Mouse (Mus musculus) CD4-positive, CD25-positive, alpha-beta regulatory T cell, adult 2 months (primary cell): ENCODE data around the gene Gm49711.

Source experiments
- DNase-seq: peaks from one replicate; pipeline ENCODE4 v3.0.0-alpha.2; 2012; ENCODE audit warnings: low read depth, low spot score

The Gm49711 gene

DNA sequence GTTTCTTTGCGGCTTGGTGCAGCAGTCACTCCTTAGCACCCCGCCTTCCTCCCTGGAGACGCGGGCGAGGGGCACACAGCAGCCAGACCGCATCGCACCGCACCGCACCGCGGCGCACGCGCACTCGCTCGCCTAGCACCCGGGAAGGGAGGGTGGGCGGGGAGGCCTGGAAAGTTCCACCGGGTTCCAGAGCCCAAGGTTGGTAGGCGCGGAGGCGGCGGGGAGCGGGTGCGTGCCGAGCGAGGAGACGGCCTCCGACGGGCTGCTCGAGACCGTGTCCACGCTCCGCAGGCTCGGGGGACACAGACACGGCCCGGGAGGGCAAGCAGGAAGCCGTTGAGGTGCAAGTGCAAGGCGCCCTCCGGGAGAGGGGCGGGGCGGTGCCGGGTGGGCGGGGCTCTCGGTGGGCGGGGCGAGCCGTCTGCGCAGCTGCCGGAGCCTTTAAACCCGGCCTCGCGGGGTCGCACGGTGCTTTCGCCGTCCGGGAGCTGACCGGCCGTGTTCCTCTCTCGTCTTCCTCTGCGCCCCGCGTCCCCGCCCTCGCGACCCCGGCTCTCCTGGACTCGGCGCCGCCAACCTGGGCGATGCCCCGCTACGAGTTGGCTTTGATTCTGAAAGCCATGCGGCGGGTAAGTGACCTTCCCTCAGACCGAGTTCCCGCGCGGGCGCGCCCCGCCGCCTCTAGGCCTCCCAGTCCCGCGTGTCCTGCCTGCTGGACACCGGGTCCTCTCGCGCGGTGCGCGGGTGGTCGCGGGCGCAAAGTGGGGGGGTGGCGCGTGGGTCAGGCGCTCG is at the start of gene Gm49711, which contains the start of the genes Mrps6 and Slc5a3:
TSS of gene Gm49711 (plus strand) at position 465 of the 792 bp plus-strand sequence.
TSS of gene Mrps6 (plus strand) at position 419 of the 792 bp plus-strand sequence.
TSS of gene Slc5a3 (plus strand) at position 471 of the 792 bp plus-strand sequence.
- peak; percentile 91 for DNase-seq

DNA sequence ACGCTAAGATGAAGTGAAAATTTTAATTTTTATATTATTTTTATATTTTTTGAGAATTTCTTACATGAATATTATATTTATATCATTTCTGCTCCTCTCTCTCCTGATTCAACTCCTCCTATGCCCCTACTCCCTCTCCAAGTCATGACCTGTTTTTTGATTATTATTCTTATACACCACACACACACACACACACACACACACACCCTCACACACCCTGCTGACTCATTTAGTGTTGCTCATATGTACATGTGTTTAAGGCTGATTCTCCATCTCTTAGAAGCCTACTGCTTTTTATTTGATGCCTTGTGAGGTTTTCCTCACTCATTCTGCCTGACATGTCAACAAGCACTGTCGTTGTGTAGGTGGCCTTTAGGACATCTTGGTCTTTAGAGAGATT is 48.5 kb upstream of the Gm49711 start:
- DNase-seq: no peak

DNA sequence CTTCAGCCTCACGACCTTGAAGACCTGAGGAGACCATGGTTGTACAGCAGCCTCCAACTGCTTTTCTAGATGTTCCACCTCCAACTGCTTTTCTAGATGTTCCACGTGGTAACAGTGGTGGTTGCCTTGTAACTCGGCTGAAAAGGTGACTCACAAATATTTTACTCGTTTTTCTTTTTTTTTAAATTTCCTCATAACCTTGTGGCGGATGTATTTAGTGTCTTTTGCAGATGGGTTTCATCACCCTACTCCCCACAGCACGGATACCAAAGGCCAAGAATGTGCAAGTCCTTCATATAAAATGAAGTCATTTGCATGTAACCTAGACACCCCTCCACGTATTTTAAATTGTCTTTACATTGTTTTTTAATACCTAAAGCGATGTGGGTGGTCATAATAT is 41.3 kb upstream of the Gm49711 start:
- DNase-seq: no peak

DNA sequence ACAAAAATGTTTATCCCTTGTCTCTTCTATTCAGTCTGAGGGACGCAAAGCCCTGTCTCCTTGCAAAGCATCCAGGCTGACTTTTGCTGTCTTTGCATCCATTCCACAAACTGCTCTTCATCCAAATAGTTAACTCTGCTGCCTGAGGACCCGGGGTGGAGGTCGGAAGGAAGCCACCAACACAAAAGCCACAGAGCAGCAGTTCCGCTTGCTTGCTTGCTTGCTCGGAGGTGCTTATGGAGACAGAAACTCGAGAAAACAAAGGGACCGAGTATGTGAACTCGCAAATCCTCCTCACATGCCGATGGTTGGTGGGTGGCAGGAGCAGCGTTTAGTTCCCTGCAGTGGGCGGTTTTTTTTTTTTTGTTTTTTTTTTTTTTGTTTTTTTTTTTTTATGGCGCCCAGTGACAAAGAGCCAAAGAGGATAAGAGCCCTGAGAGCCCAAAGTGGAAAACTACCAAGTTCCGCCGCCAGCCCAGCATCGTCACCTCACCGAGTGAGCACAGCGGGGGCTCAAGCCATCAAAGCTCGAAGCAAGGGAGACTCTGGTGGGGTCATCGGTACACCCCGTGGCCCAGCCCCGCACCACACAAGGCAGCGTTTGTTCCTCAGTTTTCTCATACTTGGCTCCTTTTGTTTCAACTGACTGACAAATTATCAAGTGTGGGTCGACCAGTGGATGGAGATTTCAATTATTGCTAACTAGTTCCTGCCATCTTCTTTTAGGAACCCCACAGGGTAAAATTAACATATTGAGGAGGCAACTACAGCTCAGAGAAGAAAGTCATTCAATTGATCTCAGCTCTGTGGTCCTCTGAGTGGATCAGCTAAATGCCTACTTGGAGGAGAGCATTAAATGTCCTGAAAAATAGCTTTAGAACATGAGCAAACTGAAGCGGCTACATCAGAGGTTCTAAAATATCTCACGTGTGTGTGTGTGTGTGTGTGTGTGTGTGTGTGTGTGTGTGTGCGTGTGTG is 38.7 kb upstream of the Gm49711 start:
- peak; percentile 64 for DNase-seq

DNA sequence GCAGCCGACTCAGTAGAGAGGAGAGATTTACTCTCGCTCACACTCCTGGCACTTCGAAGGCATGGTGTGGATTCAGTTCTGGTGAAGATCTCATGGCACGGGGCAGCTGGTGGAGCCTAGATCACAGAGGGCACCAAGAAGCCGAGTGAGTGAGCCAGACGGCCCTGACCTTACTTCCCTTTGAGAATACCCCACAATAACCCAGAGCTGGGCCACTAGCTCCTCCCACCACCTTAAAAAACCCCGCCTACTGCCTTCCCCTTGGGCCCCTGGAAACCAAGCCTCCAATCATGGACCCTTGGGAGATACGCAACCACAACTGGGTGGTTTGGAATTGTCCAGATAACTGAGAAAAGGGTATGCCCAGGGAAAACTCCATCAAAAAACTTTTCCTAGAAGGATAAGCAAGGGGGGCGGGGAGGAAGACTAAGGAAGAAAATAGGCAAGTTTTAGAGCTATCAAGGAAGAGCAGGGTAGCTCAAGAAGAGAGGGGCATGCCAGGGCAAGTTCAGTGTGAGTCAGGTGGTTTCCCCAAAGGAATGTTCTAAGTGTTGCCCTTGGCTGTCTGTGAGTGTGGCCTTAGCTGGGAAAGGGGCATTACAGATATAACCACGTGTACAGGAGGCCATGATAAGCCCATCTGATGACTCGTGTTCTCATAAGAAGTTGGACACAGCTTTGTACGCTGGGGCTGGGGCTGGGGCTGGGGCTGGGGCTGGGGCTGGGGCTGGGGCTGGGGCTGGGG is 36.3 kb upstream of the Gm49711 start:
- no peak for DNase-seq

DNA sequence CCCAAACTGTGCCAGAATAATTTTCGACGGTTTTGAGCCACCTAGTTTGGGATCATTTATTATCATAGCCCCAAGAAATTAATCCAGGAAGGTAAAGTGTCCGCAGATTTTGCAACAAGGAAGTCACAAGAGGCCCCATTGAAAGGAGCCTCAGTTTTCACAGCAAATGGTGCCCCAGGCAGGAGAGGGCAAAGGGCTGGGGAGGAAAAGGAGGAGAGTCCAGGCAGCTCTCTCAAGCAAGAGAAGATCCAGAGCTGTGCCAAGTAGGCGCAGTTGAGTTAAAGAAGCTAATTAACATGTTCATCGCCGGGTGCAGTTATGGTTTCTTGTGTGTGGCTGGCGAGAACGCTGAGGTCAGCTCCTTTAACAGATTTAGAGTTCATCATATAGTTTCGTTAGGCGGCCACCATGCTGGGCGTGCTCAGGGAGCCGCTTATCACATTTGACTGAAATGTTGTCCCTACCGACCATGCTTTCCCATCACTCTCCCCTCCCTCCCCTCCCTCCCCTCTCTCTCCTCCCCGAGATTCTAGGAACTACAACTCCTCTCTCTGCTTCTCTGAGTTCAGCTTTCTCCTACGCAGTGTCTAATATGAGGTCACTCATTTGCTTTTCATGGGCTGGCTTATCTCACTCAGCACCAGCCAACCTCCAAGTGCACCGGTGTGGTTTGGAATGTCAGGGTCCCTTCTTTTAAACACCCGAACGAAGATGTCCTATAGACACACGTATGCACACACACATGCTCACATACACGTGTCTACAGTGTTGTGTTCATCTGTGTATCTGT is 35.4 kb upstream of the Gm49711 start:
- no peak for DNase-seq

DNA sequence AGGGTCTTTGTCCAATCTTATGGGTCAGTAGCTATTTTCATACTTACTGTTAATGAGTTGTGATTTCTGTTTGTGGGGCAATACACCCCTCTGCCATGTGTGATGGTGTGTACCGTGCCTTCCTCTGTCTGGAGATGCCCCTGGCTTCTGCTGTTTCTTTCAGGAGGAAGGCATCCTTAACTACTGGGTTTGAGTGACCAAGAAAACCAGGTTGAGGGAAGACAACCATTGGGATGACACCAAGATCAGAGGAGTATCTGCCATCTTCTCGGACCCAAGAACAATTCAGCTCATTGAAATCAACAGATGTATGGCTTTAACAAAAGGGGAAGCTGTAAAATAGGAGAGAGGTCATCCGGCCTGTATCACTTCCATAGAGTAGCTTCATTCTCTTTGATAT is 24.8 kb upstream of the Gm49711 start:
- no peak for DNase-seq

DNA sequence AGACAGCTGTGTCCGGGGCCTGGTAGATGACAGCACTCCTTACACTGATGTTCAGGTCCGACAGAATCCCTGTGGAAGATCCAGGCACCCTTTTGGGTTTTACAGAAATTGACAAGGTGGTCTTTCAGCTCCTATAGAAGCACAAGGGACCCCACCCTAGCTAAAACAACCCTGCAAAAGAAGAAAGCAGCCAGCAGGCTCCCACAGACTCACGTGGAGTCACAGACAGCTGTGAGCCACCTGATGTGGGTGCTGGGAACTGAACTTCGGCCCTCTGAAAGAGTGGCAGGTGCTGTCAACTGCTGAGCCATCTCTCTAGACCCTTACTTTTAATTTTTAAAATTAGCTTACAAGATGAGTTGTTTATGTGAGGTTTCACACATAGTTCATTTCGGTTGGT is 23.4 kb upstream of the Gm49711 start:
- DNase-seq: no peak

DNA sequence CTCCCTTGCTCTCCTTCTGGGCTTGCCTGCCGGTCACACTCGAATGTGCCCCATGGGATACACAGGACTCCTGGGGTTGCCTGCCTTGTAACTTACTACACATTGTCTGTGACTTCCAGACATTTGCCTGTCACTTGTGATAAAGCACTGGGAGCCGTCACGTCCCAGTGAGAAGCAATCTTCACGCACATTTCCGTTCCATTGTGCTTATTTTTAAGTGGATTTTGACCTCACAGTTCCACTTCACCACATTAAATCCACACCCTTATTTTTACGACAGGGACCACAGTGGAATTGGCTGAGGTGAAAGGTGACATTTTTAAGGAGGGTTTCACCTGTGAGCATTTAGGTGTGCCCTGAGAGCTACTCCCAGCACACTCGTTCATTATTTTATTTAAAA is 21.4 kb upstream of the Gm49711 start:
- DNase-seq: no peak

DNA sequence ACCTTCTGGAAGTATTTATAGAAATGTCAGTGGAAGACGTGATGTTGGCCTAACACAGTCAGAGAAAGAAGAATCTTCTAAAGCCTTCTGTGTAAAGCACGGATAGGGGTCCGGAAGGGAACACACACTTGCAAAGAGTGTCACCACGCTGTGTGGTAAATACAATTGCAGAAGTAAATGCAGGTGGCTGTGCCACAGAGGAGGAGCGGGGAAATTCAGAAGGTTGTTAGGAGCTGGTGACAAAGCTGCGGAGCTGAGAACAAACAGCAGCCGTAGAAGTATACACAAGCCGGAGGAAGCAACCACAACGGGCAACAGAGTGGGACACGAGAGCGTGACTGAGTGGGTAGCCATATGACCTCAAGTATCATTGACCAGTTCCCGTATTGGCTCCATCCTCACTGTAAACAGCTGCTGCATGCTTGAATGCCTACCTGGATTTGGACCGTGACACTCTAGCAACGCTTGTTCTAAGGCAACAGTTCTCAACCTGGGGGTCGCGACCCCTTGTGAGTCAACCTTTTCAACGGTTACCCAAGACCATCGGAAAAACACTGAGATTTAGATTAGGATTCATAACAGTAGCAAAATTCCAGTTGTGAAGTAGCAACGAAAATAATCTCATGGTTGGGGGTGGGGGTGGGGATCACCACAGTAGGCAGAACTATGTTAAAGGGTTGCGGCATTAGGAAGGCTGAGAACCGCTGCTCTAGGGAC is 20.1 kb upstream of the Gm49711 start:
- no peak for DNase-seq

DNA sequence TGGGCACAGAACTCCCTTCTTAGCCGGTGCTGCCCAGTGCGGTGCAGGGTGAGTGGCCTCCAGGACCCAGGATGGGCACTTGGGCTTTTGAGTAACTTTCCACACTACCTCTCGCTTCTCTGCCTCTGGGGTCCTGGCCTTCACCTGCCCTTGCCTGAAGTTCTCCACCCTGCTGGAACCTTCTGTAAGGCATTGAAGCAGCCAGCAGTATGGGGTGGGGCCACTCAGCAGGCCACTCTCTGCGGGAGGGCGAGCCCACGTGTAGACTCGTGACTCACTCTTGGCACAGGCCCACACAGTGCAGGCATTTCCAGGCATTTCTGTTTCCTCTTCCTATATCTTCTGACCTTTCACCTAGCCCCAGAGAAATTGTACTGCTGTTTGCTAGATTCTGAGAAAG is 18.7 kb upstream of the Gm49711 start:
- no peak for DNase-seq

DNA sequence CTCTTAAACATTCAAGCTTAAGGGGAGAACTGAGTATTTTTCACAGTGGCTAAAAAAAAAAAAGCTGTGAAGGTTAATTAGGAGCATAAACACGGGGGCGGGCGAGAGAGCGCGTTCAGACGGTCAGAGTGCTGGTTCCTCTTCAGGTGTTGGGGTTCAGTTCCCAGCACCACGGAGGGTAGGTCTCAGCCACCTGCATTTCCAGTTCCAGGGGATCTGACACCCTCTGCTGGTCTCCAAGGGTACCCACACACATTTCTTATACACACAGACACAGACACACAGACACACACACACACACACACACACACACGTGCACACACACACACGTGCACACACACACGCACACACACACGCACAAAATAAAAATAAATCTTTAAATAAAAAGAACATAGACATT is 18.1 kb upstream of the Gm49711 start:
- DNase-seq: no peak

DNA sequence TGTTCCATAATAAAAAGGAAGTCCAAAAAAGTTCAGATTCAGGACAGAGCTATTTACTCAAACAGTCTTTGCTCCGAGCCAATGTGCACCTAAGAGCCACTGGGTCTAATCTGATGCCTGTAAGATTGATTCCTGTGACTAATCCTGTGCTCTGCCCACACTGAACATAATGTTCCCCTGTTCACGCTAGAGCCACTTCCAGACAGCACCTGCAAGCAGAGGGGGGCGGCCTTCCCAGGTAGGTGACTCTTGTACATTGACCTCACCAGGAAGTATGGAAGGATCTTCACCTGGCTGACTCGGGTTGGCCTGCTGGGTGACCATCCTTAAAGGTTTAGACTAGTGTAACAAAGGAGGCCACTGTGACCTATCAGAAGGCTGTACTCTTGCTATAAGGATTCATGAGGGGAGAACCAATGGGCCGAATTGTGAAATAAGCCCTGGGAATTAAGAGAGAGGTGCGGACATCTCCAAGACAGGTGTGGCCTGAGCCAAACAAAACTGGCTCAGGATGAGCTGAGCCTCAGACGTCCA is 6.3 kb upstream of the Gm49711 start:
- no peak for DNase-seq

DNA sequence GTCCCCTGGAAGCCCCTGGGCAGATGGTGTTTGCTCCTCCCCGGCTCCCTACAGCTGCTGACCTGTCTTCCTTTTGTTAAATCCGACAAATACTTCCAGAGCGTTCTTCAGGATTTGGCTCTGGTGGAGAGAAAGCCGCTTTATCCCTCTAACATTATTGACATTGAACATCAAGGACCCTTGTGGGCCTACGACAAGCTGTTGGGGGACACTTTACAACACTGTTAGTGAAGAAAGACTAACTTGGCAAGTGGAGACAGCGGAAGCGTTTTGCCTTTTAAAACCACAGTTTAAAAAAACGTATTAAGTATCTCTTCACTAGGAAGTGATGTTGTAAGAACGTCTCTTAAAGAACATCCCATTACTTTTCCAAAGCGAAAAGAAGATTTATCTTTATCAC is 5.5 kb upstream of the Gm49711 start:
- no peak for DNase-seq

DNA sequence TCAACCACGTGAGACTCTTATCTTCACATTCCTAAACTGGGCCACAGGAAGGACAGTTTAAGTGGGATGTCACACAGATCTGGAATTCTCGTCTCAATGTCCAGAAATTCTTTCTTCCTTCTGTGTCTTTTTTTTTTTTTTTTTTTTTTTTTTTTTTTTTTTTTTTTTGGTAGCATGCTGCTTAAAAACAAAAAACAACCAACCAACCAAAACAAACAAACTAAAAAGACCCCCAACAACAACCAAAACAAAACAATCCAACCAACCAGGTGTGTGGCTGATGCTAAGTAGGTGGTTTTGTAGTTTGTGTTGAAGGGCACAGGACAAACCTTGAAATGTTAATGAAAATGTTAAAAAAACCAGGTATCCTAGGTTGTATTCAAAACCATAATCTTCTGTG is 1.4 kb upstream of the Gm49711 start:
- DNase-seq: no peak

DNA sequence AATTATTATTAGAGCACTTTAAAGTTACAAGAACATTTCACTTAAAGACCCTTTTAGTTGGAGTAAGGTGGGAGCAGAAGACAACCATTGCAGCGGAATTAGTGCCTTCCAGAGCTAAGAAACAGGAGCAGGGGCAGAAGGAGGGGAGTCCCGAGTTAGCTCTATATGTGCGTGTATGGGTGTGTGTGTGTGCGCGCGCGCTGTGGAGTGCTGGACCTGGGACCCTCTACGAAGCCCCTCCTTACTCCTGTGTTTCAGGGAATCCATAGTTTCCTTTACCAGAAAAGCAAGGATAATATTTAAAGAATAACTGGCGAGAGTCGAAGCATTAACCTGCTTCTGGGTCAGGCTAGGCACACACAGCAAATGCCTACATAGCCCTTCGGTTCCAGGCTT is 662 bp upstream of the Gm49711 start:
- no peak for DNase-seq

DNA sequence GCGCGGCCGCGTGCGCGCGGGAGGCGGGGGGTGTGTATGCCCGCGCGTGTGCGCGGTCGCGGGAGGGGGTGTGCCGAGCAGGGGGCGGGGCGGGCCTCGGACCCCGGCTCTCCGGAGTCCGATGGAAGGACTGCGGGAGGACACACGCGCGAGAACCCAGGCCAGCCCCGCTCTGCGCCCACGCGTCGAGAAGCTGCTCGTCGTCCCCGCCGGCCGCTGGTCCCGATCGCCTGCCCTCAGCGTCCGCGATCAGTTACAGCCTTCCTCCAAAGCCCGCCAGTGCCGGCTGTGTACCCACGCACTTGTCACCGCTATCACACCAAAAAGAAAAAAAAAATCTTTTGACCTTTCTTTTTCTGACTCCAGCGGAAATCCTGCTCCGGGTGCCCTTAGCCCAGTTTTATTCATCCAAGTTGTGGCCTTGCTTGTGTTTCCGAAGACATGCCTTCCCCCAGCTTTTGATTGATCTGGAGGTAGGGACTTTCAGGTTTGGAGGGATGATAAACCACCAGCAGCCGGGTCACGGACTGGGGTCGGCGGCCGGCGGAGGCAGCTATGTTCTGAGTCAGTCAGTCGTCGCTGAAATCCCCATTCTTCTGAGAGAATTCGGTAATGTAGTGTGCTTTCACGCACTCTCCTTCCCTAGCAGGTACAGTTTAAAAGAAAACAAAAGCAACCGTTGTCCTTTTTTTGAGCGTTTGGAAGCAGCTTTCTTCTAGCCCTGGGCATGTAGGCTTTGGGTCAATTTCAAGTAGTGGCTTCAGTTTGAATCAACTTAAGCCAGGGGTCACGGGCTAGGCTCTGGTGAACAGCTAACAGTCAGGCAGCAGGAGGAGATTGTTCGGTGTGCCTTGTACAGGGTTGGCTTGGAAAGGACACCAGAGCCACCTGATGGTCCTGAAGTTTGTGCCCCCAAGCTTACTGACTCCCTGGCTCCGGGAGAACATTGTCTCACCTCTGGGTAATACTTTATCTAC is 816 bp downstream of the Gm49711 start:
- peak; percentile 64 for DNase-seq

DNA sequence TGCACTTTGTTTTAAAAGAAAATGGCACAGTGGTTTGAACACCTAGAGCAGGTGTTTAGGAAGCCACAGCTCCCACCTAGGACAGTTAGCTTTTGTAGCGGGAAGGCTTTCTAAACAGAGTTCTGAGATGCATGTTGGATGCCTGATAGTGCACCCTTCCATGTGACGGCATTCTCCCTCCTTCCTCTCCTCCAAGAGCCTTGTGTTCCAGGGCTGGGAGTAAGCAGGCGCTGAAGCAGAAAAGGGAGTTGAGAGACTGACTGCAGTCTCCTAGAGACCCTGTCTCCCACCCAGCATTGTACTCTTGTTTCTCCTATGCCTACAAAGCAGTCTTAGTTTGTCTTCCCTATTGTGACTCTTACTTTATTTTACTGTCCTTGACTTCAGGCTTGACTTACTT is 2.1 kb downstream of the Gm49711 start:
- no peak for DNase-seq

DNA sequence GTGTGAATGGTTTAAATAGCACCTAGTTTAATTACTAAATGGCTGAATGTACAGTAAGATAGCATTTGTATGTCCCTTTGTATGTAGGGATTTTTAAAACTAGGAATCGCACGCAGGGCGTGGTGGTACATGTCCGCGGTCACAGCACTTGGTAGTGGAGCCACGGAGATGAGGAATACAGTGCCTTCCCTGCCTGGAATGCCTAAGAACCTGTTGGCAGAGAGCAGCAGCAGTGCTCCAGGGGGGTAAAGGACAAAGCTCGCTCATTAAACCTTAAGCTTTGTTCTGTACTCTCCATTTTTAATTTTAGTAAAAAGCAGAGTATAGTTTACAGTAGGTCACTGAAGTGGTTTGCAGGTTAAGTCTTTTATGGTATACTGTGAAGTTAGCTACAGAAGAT is 3.5 kb downstream of the Gm49711 start:
- no peak for DNase-seq
